Mouse (Mus musculus) C2C12 (cell line): ENCODE measurements around the gene Slc24a3.

ENCODE experiments used
- CTCF ChIP-seq: IDR thresholded peaks from one replicate; pipeline ENCODE4 v1.5.1; 2011; ENCODE audit not compliant: control insufficient read depth, insufficient read depth, insufficient read length
- MAX ChIP-seq: IDR thresholded peaks from one replicate; pipeline ENCODE4 v1.6.1; 2011; ENCODE audit warnings: mild to moderate bottlenecking, control low read depth

- TF ChIP-seq CTCF (no peak), MAX (no peak)
Observed at GRCm38 (mm10) chr2:145404818-145405531, 237.4 kb downstream of the Slc24a3 start.
